8 mouse cellular contexts compared by ENCODE assay signal in the genomic region with DNA sequence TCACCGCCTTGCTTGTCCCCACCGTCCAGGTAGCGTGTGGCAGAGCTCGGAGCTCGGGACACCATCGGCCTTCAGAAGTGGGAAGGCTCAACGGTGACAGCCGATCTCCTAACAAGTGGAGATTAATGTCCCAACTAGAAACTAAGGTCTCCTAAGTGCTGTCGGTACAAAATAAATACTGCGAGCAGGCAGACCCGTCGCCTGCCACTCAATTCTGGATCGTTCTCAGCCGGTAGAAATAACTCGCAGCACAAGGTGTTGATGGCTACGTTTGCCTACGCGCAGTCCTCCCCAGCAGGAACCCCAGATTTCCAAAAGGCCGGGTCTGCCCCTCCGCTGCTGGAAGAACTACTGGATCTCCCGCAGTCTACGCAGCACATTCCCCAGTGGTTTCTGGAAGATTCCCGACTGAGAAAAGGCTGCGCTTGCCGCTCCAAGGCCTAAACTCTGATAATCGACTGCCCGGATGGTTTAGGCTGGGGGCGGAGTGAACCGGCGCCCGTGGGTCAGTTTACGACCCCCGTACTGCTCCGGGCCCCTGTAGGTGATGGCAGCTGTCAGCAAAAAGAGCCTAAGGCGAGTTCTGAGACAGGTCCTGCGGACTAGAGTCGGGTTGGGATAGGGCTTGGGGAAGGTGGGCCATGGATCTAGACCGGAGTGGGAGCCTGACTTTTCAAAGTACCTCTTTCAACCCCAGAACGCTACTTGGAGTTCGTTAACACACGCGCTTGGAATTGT.
DNase-seq lines count a peak whose midpoint lies in the region; ATAC-seq and TF ChIP-seq lines count a peak whose summit lies in the region.

No protein-coding gene starts in this region.

- under 1% methylated on average over 42 of the region's 42 CpGs for WGBS in forebrain, embryonic 10.5 days
- WGBS in kidney, adult 2 months, result 8% methylated on average over 42 of the region's 42 CpGs
- WGBS in midbrain, embryonic 11.5 days, result 1% methylated on average over 42 of the region's 42 CpGs

- peak overlapping the region; percentile 39 for H3K4me3 ChIP-seq in forebrain, embryonic 10.5 days
- peak overlapping the region; percentile 44; the same call in 1 of the 2 replicates for H3K4me3 ChIP-seq in kidney, adult 2 months (ENCODE audit: insufficient read depth, low read depth, low read length)
- 0 out of 2 replicates have a peak overlapping the region, but pooled peaks have one; percentile 1 for H3K4me3 ChIP-seq in midbrain, embryonic 11.5 days (ENCODE audit: low read depth, low read length)

- TF ChIP-seq POLR2A in kidney, adult 2 months (IDR thresholded peaks at IDR 0.05; ENCODE audit: low read depth, low read length), result no peak

- H3K27ac ChIP-seq in forebrain, embryonic 10.5 days, result peak overlapping the region; percentile 66
- no peak overlapping the region for H3K27ac ChIP-seq in kidney, adult 2 months (ENCODE audit: insufficient read depth, low read depth, low read length)
- no peak overlapping the region for H3K27ac ChIP-seq in midbrain, embryonic 11.5 days (ENCODE audit: low read depth, low read length)

- no peak for TF ChIP-seq CTCF in kidney, adult 2 months (conservative IDR thresholded peaks at IDR 0.05; ENCODE audit: insufficient read depth, insufficient read length, low read depth, low read length)

- H3K4me2 ChIP-seq in midbrain, embryonic 11.5 days, result peak overlapping the region; percentile 27

- peaks cover 98% of the 10 kb centered on the region for H3K27me3 ChIP-seq in forebrain, embryonic 10.5 days (ENCODE audit: poor library complexity, severe bottlenecking)
- H3K27me3 ChIP-seq in kidney, adult 2 months (replicated peaks; ENCODE audit: control insufficient read depth, insufficient read depth, low read length), result peaks cover 6% of the 10 kb centered on the region
- peaks cover 75% of the 10 kb centered on the region for H3K27me3 ChIP-seq in midbrain, embryonic 11.5 days (ENCODE audit: control insufficient read depth, insufficient read depth, low read length)

- no peaks in the 10 kb centered on the region for H3K36me3 ChIP-seq in forebrain, embryonic 10.5 days (replicated peaks)
- no peaks in the 10 kb centered on the region for H3K36me3 ChIP-seq in kidney, adult 2 months (ENCODE audit: control insufficient read depth, insufficient read depth, low read length)
- H3K36me3 ChIP-seq in midbrain, embryonic 11.5 days (ENCODE audit: control insufficient read depth, insufficient read depth, low read length), result no peaks in the 10 kb centered on the region

- ATAC-seq in midbrain, embryonic 11.5 days (ENCODE audit: low FRiP score), result peak; percentile 40; the same call in 1 of the 2 replicates

- H3K9me3 ChIP-seq in forebrain, embryonic 10.5 days, result no peaks in the 10 kb centered on the region
- no peaks in the 10 kb centered on the region for H3K9me3 ChIP-seq in midbrain, embryonic 11.5 days (ENCODE audit: control insufficient read depth, low read length)

- H3K4me1 ChIP-seq in forebrain, embryonic 10.5 days, result peaks cover 59% of the 10 kb centered on the region
- H3K4me1 ChIP-seq in kidney, adult 2 months (ENCODE audit: control insufficient read depth, insufficient read depth, low read length), result peaks cover 3% of the 10 kb centered on the region; the same call in 1 of the 2 replicates
- H3K4me1 ChIP-seq in midbrain, embryonic 11.5 days (ENCODE audit: control insufficient read depth, insufficient read depth, low read length), result peaks cover 7% of the 10 kb centered on the region

- peak; percentile 87 for DNase-seq in heart, adult 11 months
- no peak for DNase-seq in heart, postnatal 4 days
- DNase-seq in forebrain, embryonic 10.5 days (ENCODE audit: extremely low spot score, low spot score), result peak; percentile 59
- DNase-seq in kidney, adult 2 months, result peak; percentile 31
- peak; percentile 97 for DNase-seq in midbrain, embryonic 11.5 days (ENCODE audit: low spot score, missing footprints)
- no peak for DNase-seq in cerebellum, postnatal 14 days
- DNase-seq in cerebellum, adult 9-11 months, result no peak
- DNase-seq in right cerebral cortex, postnatal 36 days (ENCODE audit: low spot score in 2 of 2), result no peak

- peak overlapping the region; percentile 14; the same call in 1 of the 2 replicates for H3K9ac ChIP-seq in midbrain, embryonic 11.5 days (ENCODE audit: low read length)

Comparison
In these comparisons a context has a peak if more than half of its experiments do, and no peak if none do; other contexts are left out.
1. DNase-seq: peak in heart, adult 11 months (single experiment), forebrain, embryonic 10.5 days (single experiment), kidney, adult 2 months (single experiment) and midbrain, embryonic 11.5 days (single experiment); none in heart, postnatal 4 days (single experiment), cerebellum, postnatal 14 days (0 of 2), cerebellum, adult 9-11 months (single experiment) and right cerebral cortex, postnatal 36 days (0 of 2).
2. Peak in every context shown above with its lines, with median percentiles within 50 percentile points of each other: H3K4me3 ChIP-seq.